Mouse (Mus musculus): Measurements from ENCODE around the gene Iqcc. TPM values are rescaled to one million over a fixed set of nuclear protein-coding genes. Genes with fewer than 3 reads are reported as not detected.

Gene Iqcc
- 21.0 TPM for total RNA-seq (2023)

DNA sequence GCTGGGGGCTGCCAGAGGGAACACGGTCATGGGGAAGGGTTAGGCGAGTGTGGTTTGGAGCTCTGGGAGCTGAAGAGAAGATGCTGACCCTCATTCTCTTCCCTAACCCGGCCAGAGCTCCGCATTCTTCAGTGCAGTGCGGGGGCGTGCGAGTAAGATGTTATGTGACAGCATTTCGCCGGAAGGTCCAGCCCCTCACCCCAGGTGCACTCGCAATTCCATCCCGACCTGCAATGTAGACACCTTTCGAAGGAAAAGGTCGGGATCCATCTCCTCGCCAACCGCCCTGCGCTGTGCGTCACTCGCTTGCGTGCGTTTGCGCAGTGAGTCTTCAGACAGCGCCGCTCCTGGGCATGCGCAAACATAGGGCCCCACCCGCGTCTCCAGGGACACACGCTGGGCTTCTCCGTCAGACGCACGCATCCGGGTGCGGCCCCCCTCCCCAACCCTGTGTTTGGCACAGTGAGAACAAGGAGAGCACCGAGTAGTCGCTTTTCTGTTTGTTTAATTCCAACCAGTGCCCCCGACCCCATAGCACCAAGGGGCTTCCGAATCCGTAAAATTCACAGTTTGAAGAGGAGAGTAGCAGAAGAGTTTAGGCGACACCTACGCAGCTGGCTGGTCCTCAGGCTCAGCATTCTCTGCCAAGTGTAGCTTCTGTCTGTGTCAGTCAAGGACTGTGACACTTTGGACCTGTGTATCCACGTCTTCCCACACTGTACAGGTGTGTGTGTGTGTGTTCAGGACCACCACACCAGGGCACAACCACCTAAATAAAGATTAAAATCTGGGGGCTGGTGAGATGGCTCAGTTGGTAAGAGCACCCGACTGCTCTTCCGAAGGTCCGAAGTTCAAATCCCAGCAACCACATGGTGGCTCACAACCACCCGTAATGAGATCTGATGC, at the start of gene Iqcc:
Iqcc (minus strand) TSS at position 314 of the 906 bp plus-strand sequence.

DNA sequence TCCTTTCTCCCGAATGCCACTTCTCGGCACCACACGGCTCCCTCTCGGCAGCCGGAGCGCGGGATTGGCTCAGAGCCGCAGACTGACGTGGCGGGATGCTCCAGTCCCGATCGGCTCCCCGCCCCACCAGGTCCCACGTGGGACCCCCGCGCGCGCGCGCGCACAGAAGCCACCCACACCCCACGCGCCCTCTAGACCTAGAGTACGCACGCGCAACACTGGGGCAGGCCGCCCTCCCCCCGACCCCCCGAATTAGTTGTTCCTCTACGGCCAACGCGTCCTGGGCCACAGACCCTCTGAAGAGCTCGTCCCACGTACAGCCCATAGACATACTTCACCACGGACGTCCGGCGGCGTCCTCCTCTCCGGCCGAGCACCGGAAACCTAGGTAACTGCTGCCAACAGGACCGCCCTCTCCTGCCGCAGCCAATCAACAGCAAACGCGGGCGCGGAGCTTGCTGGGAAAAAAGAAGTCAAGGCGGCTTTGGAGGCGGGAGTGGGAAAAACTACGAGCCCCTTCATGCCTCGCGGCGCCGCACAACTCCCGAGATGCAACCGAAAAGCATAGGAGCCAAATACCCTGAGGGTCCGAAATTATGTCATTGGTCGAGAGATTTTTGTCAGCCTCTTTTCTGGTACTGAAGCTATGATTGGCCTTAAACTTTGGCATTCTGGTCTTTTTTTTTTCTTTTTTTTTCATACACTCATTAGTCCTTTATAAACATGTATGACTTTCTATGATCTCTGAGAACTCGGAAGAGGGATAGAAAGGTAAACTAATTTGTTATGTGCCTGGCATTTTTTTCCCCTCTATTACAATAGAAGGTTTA, 22.0 kb upstream of the Iqcc start, which contains the start of gene Txlna:
Txlna (minus strand) TSS at position 428 of the 830 bp plus-strand sequence.

DNA sequence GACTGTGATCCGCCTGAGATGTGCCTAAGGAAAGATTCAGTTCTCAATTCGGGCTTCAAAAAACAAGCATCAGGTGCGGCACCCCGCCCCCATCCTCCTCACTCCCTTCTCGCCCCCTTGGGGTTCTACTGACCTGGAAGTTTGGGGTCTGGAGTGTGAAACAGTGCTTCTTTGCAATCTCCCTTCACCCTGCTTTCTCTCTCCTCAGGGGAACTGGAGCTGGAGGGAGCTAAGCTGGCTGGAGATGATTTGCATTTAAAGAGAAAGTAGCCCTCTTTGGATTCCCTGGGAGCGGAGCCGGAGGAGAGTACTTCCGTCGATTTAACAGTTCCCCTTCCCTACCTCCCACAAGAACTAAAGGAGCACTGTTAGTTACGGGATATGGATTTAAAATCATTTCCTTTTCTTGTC, 4.8 kb upstream of the Iqcc start, which contains the start of gene Ccdc28b:
Ccdc28b (minus strand) TSS at position 267 of the 411 bp plus-strand sequence.

DNA sequence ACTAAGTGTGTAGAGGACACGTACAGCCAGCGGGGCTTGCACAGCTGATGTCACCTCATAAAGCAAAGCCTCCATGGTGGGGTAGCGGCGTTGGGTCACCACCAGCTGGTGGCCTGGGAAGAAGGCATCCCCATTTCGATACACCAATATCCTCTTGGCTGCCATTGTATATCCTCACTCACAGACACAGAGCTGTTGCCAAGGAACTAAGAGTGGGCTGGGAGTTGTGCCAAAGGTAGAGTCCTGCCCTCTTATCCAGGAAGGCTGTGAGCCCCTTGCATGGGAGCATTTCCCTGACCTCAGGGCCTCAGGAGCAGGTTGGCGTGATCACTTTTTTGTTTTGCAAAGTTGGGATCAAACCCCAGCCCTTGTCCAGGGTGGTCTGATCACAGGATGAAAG, 4.8 kb downstream of the Iqcc start, which contains the start of gene Dcdc2b:
Dcdc2b (minus strand) TSS at position 165 of the 400 bp plus-strand sequence.

DNA sequence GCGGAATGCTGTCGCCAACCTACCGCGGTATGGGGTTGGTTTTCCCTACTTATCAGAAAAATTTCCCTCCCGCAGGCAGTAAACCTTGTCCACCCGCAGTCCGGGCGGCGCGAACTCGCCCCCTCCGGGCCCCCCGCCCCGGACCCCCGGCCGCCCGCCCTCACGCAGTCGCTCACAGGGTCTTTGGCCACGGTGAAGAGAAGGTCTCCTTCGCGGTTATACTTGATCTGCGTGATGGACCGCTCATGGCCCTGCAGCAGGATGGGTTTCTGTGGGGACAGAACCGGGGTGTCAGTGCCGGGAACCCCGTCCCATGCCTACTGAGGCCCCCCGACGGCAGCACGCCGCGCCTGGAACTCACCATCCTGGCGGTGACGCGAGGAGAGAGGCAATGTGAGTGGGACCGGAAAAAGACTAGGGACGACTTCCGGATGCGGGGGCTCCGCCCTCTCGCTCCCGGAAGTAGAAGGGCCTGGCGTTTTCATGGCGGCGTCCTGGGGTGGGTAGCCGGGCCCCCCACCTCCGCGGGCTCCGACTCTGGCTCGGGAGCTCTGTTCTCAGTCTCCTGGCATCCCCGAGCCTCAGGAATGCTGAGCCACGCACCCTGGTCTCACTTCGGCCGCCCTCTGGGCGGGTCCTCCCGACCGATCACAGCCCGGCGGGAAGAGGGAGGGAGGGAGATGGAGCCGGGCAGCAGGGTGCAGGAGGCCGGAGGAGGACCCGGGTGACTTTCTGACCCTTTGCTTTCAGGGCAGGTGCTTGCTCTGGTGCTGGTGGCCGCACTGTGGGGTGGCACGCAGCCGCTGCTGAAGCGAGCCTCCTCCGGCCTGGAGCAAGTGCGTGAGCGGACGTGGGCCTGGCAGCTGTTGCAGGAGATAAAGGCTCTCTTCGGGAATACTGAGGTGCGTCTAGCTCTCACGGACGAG, 18.4 kb downstream of the Iqcc start, which contains the start of the genes Eif3i and Tmem234:
Eif3i (minus strand) TSS at position 416 of the 926 bp plus-strand sequence.
Tmem234 (plus strand) TSS at position 436 of the 926 bp plus-strand sequence.

DNA sequence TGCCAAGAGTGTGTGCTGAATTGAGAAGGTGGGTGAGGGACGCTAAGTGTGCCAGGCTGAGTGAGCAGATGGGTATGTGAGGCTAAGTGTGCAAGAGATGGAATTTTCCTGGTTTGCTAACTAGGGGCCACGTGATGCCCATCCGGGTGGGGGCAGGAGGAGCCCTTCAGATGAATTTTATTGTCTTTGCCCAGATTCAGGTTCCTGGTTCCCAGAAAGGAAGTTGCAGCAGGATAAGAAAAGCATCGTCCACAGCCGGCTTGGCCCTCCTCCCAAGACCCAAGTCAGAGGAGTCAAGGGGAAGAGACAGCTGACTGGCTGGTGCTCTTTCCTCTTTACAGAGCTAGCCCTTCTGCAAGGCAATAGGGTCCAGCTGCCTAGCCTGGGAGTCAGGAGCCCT, 40.4 kb downstream of the Iqcc start, which contains the start of gene Fam167b:
Fam167b (minus strand) TSS at position 84 of the 400 bp plus-strand sequence.

DNA sequence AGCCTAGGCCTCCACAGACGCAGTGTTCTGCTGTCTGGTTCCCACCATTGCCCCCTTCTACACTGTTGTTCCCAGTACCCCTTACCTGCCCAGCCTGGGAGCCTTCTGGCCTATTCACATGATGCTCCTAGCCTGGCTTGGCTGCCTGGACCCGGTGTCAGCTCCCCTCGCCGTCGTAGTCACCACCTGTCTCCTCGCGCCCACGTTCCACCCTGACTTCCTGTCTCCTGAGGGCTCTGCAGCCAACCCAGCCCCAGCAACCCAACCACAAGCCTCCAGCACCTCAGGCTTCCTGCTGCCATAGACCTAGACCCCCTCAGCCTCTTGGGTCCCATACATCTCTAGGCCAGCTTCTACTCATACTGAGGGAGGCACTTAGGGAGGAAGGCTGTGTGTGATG, 45.5 kb downstream of the Iqcc start, which contains the start of gene Lck:
Lck (minus strand) TSS at position 212 of the 400 bp plus-strand sequence.

Other genes starting within 250 kb of the Iqcc start
- gene Zbtb8a, start 241.0 kb downstream of the Iqcc start, total RNA-seq (2023) = 5.4 TPM
- not detected for gene Zbtb8b, start 178.2 kb downstream of the Iqcc start, total RNA-seq (2023)
- 107 TPM for gene Bsdc1, start 157.5 kb downstream of the Iqcc start, total RNA-seq (2023)
- not detected for gene Tssk3, start 128.1 kb downstream of the Iqcc start, total RNA-seq (2023)
- gene Fam229a, start 127.9 kb downstream of the Iqcc start, total RNA-seq (2023) = 3.3 TPM
- 11.4 TPM for gene Marcksl1, start 105.5 kb downstream of the Iqcc start, total RNA-seq (2023)
- 118 TPM for gene Hdac1, start 76.4 kb downstream of the Iqcc start, total RNA-seq (2023)
- gene Lck, start 45.5 kb downstream of the Iqcc start, total RNA-seq (2023) = 906 TPM
- gene Fam167b, start 40.5 kb downstream of the Iqcc start, total RNA-seq (2023) = not detected
- 175 TPM for gene Eif3i, start 18.5 kb downstream of the Iqcc start, total RNA-seq (2023)
- 118 TPM for gene Tmem234, start 18.4 kb downstream of the Iqcc start, total RNA-seq (2023)
- gene Dcdc2b, start 4.8 kb downstream of the Iqcc start, total RNA-seq (2023) = 4.2 TPM
- gene Ccdc28b, start 4.8 kb upstream of the Iqcc start, total RNA-seq (2023) = 10.4 TPM
- 79.9 TPM for gene Txlna, start 22.0 kb upstream of the Iqcc start, total RNA-seq (2023)
- gene Kpna6, start 53.7 kb upstream of the Iqcc start, total RNA-seq (2023) = 32.0 TPM
- 7.5 TPM for gene Tmem39b, start 77.7 kb upstream of the Iqcc start, total RNA-seq (2023)
- 131 TPM for gene Khdrbs1, start 123.2 kb upstream of the Iqcc start, total RNA-seq (2023)
- gene Ptp4a2, start 192.1 kb upstream of the Iqcc start, total RNA-seq (2023) = 285 TPM